Mouse (Mus musculus): Measurements from ENCODE around the gene Lbhd2. TPM values are rescaled to one million over a fixed set of nuclear protein-coding genes. Genes with fewer than 3 reads are reported as not detected.

Lbhd2 gene
- polyA plus RNA-seq, 1 experiment from 2014 or later: not detected

GRCm38 (mm10) chr12:111428364-111428763 is 21.8 kb downstream of the Lbhd2 start:
- H3K4me3 ChIP-seq: peak overlapping the region; percentile 56
- 18% methylated on average over 8 of the region's 8 CpGs for WGBS
- peaks cover 86% of the 10 kb centered on the region for H3K4me1 ChIP-seq
- no peaks in the 10 kb centered on the region for H3K36me3 ChIP-seq (replicated peaks)
- H3K27ac ChIP-seq (replicated peaks): peak overlapping the region; percentile 78
- no peaks in the 10 kb centered on the region for H3K9me3 ChIP-seq
- DNase-seq (ENCODE audit: low spot score): no peak
- peaks cover 100% of the 10 kb centered on the region for H3K27me3 ChIP-seq (replicated peaks; ENCODE audit: low read depth, poor library complexity, severe bottlenecking)

DNA sequence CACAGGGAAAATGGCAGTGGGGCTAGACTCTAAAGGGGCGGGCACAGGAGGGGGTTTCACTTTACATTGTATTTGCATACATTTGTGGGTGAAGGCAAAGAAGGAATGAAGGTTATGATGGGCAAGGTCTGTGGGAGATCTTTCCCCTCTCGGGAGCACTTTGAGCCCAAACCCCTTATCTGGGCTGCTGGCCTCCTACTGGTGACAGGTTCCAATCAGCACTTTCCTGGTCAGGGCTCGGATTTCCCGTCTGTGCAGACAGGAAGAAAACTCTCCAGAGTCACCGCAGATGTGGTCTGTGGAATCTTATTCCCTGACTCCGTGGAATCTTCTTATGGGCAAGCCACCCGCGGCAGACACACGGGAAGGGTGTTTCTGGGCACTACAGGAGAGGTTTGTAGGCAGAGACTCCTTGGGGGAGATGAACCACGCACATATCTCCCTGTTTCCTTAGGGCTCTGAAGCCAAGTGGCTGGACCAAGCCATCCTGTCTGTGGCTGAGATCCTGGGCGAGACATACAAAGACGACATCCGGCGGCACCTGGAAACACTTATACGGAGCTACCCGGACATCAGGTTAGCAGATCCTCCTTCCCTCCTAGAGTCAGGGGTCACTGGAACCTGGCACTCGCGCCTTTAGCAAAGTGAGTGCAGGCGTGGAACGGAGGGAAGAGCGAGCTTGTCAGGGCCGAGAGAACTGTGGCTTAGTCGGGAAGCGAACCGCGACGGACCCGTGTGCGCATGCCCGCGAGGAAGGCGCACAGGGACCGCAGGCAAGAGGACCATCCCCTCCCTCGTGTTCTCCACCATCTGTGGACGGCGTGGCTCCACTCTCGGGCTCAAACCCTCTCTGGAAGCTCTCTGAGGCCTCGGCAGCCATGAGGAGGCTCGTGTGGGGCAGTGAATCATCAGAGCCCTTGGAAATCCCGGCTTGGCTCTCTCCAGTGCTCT is 22.6 kb downstream of the Lbhd2 start:
- peak overlapping the region; percentile 78 for H3K27ac ChIP-seq (replicated peaks)

DNA sequence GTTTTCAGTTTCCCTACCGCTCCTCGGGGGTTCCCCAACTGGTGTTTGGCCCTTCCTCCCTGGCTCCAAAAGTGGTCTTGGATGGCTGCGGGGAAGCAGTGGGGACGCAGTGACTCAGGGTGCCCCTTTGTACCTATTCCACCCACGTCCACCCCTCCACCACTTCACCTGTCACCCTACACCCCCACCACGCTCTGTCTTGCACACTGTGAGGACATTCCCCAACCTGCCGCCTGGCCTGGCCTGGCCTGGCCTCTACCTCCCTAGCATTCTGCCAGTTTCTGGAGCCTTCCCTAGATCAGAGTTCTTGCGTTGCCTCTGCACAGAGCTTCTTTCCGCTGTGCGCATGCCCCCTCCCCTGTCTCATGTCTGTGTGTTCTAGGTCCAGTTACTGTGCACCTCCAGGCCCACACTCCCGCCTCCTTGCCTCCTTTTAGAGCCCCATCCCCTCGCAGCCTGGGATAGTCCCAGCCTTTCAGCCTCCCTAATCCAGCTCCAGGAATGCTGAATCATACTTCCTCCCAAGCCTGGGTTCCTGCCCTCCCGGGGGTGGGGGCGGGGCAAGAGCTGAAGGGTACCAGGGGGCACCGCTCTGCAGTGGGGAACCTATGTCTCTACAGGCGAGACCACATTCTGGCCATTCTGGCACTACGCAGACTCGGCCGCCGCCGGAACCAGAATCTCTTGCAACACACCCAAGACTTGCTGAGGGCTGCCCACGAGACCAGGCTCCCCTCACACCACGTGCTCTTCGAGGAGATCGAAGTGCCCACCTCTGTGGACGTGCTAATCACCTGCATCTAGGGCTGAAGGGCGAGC is 23.6 kb downstream of the Lbhd2 start:
- peaks cover 88% of the 10 kb centered on the region for H3K4me1 ChIP-seq
- H3K9me3 ChIP-seq: no peaks in the 10 kb centered on the region
- H3K27me3 ChIP-seq (replicated peaks; ENCODE audit: low read depth, poor library complexity, severe bottlenecking): peaks cover 99% of the 10 kb centered on the region
- peak; percentile 56 for DNase-seq (ENCODE audit: low spot score)
- peak overlapping the region; percentile 78 for H3K27ac ChIP-seq (replicated peaks)
- H3K36me3 ChIP-seq (replicated peaks): no peaks in the 10 kb centered on the region
- WGBS: 7% methylated on average over 27 of the region's 27 CpGs
- H3K4me3 ChIP-seq: peak overlapping the region; percentile 56

More for the DNA sequence above, 22.6 kb downstream of the Lbhd2 start:
- no peaks in the 10 kb centered on the region for H3K9me3 ChIP-seq
- peaks cover 85% of the 10 kb centered on the region for H3K4me1 ChIP-seq
- H3K27me3 ChIP-seq (replicated peaks; ENCODE audit: low read depth, poor library complexity, severe bottlenecking): peaks cover 100% of the 10 kb centered on the region
- H3K36me3 ChIP-seq (replicated peaks): no peaks in the 10 kb centered on the region
- under 1% methylated on average over 40 of the region's 40 CpGs for WGBS
- H3K4me3 ChIP-seq: peak overlapping the region; percentile 56
- DNase-seq (ENCODE audit: low spot score): peak; percentile 74

GRCm38 (mm10) chr12:111430868-111431817 is 24.5 kb downstream of the Lbhd2 start:
- Histone ChIP-seq H3K9me3 (no peaks in the 10 kb centered on the region), H3K27ac (replicated peaks) (peak overlapping the region; percentile 78; the same call in 1 of the 2 replicates), H3K4me3 (peak overlapping the region; percentile 56; the same call in 1 of the 2 replicates), H3K27me3 (replicated peaks; ENCODE audit: low read depth, poor library complexity, severe bottlenecking) (peaks cover 97% of the 10 kb centered on the region), H3K36me3 (replicated peaks) (no peaks in the 10 kb centered on the region), H3K4me1 (peaks cover 79% of the 10 kb centered on the region)
- WGBS: 21% methylated on average over 14 of the region's 14 CpGs
- DNase-seq (ENCODE audit: low spot score): no peak

DNA sequence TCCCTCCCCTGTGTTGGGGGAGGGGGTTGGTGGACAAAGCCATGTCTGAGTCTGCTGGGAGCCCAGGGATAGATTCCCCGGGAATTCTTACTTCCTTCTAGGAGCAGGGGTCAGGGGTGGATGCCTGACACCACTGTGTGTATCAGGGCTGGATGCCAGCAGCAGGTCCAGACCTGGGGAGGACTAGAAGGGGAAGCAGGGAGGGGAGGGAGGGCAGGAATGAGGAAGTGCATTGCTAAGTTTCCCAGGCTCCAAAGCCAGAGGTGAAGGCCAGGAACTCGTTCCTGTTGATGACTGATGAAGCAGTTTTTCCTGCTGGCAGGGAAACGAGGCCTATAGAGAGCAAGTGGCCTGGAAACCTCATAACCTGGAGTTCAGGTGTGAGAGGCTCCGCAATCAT is 25.5 kb downstream of the Lbhd2 start:
- peaks cover 82% of the 10 kb centered on the region for H3K4me1 ChIP-seq
- 0 out of 2 replicates have a peak overlapping the region, but pooled peaks have one; percentile 24 for H3K27ac ChIP-seq (replicated peaks)
- peaks cover 97% of the 10 kb centered on the region for H3K27me3 ChIP-seq (replicated peaks; ENCODE audit: low read depth, poor library complexity, severe bottlenecking)
- peak; percentile 43 for DNase-seq (ENCODE audit: low spot score)
- no peaks in the 10 kb centered on the region for H3K36me3 ChIP-seq (replicated peaks)
- WGBS: 28% methylated on average over 4 of the region's 4 CpGs
- no peak overlapping the region for H3K4me3 ChIP-seq
- H3K9me3 ChIP-seq: no peaks in the 10 kb centered on the region

DNA sequence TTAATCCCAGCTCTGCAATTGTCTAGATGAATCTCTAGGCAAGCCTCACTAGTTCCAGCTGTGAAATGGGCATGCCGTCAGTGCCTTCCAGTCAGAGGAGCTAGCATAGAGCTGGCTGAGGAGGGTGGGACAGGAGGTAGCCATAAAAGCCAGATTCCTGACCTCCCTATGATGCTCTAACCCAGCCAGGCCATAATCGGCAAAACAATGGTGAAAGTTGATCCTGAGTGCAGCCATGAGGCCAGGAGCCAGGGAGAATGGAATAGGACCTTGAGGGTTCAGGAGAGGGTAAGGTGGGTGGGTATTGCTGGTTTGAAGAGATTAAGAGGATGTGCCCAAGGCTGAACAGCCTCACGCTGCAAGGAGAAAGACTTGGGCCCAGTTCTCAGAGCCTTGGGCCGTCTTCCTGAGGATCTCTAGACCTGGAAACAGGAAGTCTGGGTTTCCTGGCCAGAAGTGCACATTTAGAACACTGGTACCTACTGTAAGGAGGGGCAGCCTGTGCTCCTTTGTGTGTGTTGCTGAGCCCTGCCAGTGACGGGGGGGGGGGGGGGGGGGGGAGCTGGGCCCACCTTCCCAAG is 26.2 kb downstream of the Lbhd2 start:
- H3K4me1 ChIP-seq: peaks cover 84% of the 10 kb centered on the region
- whole genome bisulfite sequencing: 46% methylated on average over 5 of the region's 5 CpGs
- no peaks in the 10 kb centered on the region for H3K9me3 ChIP-seq
- no peak overlapping the region for H3K4me3 ChIP-seq
- H3K27ac ChIP-seq (replicated peaks): peak overlapping the region; percentile 7
- peaks cover 97% of the 10 kb centered on the region for H3K27me3 ChIP-seq (replicated peaks; ENCODE audit: low read depth, poor library complexity, severe bottlenecking)
- DNase-seq (ENCODE audit: low spot score): no peak
- no peaks in the 10 kb centered on the region for H3K36me3 ChIP-seq (replicated peaks)

GRCm38 (mm10) chr12:111434164-111434744 is 27.6 kb downstream of the Lbhd2 start:
- Histone ChIP-seq H3K4me3 (peak overlapping the region; percentile 21), H3K27me3 (replicated peaks; ENCODE audit: low read depth, poor library complexity, severe bottlenecking) (peaks cover 94% of the 10 kb centered on the region), H3K27ac (replicated peaks) (0 out of 2 replicates have a peak overlapping the region, but pooled peaks have one; percentile 12), H3K4me1 (peaks cover 70% of the 10 kb centered on the region), H3K9me3 (no peaks in the 10 kb centered on the region), H3K36me3 (replicated peaks) (no peaks in the 10 kb centered on the region)
- 31% methylated on average over 7 of the region's 7 CpGs for WGBS
- DNase-seq (ENCODE audit: low spot score): peak; percentile 34

GRCm38 (mm10) chr12:111434745-111435327 is 28.2 kb downstream of the Lbhd2 start:
- no peak overlapping the region for H3K27ac ChIP-seq (replicated peaks)
- H3K9me3 ChIP-seq: no peaks in the 10 kb centered on the region
- 53% methylated on average over 8 of the region's 8 CpGs for WGBS
- peaks cover 64% of the 10 kb centered on the region for H3K4me1 ChIP-seq
- H3K27me3 ChIP-seq (replicated peaks; ENCODE audit: low read depth, poor library complexity, severe bottlenecking): peaks cover 91% of the 10 kb centered on the region
- DNase-seq (ENCODE audit: low spot score): no peak
- peak overlapping the region; percentile 21; the same call in 1 of the 2 replicates for H3K4me3 ChIP-seq
- H3K36me3 ChIP-seq (replicated peaks): no peaks in the 10 kb centered on the region

GRCm38 (mm10) chr12:111436170-111436569 is 29.6 kb downstream of the Lbhd2 start:
- Histone ChIP-seq H3K9me3 (0 out of 2 replicates have a peak, but pooled peaks cover 2% of the 10 kb centered on the region), H3K4me1 (peaks cover 51% of the 10 kb centered on the region), H3K4me3 (no peak overlapping the region), H3K36me3 (replicated peaks) (no peaks in the 10 kb centered on the region), H3K27me3 (replicated peaks; ENCODE audit: low read depth, poor library complexity, severe bottlenecking) (peaks cover 90% of the 10 kb centered on the region), H3K27ac (replicated peaks) (no peak overlapping the region)
- WGBS: 89% methylated on average over 3 of the region's 3 CpGs
- DNase-seq (ENCODE audit: low spot score): no peak

GRCm38 (mm10) chr12:111436640-111437039 is 30.0 kb downstream of the Lbhd2 start:
- H3K9me3 ChIP-seq: 0 out of 2 replicates have a peak, but pooled peaks cover 2% of the 10 kb centered on the region
- H3K27ac ChIP-seq (replicated peaks): no peak overlapping the region
- peaks cover 90% of the 10 kb centered on the region for H3K27me3 ChIP-seq (replicated peaks; ENCODE audit: low read depth, poor library complexity, severe bottlenecking)
- no peak overlapping the region for H3K4me3 ChIP-seq
- no peak for DNase-seq (ENCODE audit: low spot score)
- H3K4me1 ChIP-seq: peaks cover 49% of the 10 kb centered on the region
- H3K36me3 ChIP-seq (replicated peaks): no peaks in the 10 kb centered on the region
- WGBS: 76% methylated on average over 8 of the region's 8 CpGs
